Mouse (Mus musculus) small intestine, adult 10 weeks (tissue): ENCODE data around the gene Rxfp4. TPM values are rescaled to one million over a fixed set of nuclear protein-coding genes. Genes with fewer than 3 reads are reported as not detected.

Experiments used
- polyA plus RNA-seq: library from polyadenylated mRNA; stranded (reverse); fragments of 350-450 nt; fragmentation: Illumina TruSeq; extraction: RNeasy Lipid Tissue Mini Kit (QIAGEN cat#74804); gene quantifications from one replicate; pipeline ENCODE4 v1.2.3, GENCODE M21; 2014; ENCODE audit warnings: low replicate concordance

The Rxfp4 gene
- polyA plus RNA-seq = not detected

GRCm38 (mm10) chr3:88652846-88653515 lies at the start of gene Rxfp4:
Rxfp4 (minus strand) TSS chr3:88653142.

GRCm38 (mm10) chr3:88684980-88685941 lies 32.3 kb upstream of the Rxfp4 start, which contains the start of gene Khdc4:
Khdc4 (plus strand) TSS chr3:88685803.

GRCm38 (mm10) chr3:88605666-88606065 lies 47.3 kb downstream of the Rxfp4 start, which contains the start of gene Arhgef2:
Arhgef2 (plus strand) TSS chr3:88605966.

Other genes with a start within 250 kb of the Rxfp4 start
- gene Pmf1, start 242.8 kb downstream of the Rxfp4 start, polyA plus RNA-seq = 3.2 TPM
- gene Slc25a44, start 228.0 kb downstream of the Rxfp4 start, polyA plus RNA-seq = 17.2 TPM
- 95.3 TPM for gene Sema4a, start 192.0 kb downstream of the Rxfp4 start, polyA plus RNA-seq
- 3.3 TPM for gene Lmna, start 143.2 kb downstream of the Rxfp4 start, polyA plus RNA-seq
- gene Mex3a, start 120.7 kb downstream of the Rxfp4 start, polyA plus RNA-seq = 0.37 TPM
- gene Rab25, start 104.8 kb downstream of the Rxfp4 start, polyA plus RNA-seq = 4.3 TPM
- 2.2 TPM for gene Lamtor2, start 100.1 kb downstream of the Rxfp4 start, polyA plus RNA-seq
- gene Ubqln4, start 99.4 kb downstream of the Rxfp4 start, polyA plus RNA-seq = 12.7 TPM
- 19.5 TPM for gene Ssr2, start 77.3 kb downstream of the Rxfp4 start, polyA plus RNA-seq
- 17.8 TPM for gene Arhgef2, start 47.2 kb downstream of the Rxfp4 start, polyA plus RNA-seq
- gene Khdc4, start 32.7 kb upstream of the Rxfp4 start, polyA plus RNA-seq = 73.0 TPM
- gene Rit1, start 63.7 kb upstream of the Rxfp4 start, polyA plus RNA-seq = 4.8 TPM
- 5.4 TPM for gene Syt11, start 122.0 kb upstream of the Rxfp4 start, polyA plus RNA-seq
- 4.2 TPM for gene Gon4l, start 182.1 kb upstream of the Rxfp4 start, polyA plus RNA-seq